Mouse (Mus musculus) heart, adult 2 months (tissue): Measurements from ENCODE around the gene Rasa3.

Experiments
- CTCF ChIP-seq: fragments of 200-600 bp; IDR thresholded peaks from 2 replicates; pipeline ENCODE4 v1.8.1; 2022; ENCODE audit warnings: antibody characterized with exemption, mild to moderate bottlenecking, moderate library complexity
- EP300 ChIP-seq: fragments of 200-500 bp; IDR thresholded peaks from 2 replicates; pipeline ENCODE4 v1.6.1; 2011; ENCODE audit warnings: low read depth, low read length, control low read depth; ENCODE audit not compliant: insufficient read depth
- POLR2A ChIP-seq: fragments of 200-500 bp; IDR thresholded peaks from 2 replicates; pipeline ENCODE4 v1.6.1; 2011; ENCODE audit warnings: mild to moderate bottlenecking, low read depth, low read length, control low read depth; ENCODE audit not compliant: insufficient read depth

DNA sequence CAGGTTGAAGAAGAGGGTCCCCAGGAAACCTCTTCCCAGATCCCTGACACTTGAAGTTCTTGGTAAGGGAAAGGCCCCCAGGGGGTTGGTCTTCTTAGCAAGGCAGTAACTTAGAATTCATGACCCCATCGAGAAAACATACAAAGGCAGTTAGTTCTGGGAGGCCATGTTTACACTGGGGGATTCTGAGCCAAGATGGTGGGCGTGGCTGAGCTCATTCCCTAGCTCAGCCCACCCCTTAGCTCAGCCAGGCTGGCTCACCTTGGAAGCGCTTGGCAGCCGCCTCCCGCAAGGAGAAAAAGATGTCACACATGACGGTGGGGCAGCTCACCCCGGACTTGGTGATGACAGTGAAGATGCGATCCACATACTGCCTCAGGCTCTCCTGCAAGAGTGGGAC, 92.8 kb downstream of the Rasa3 start:
- no peak for TF ChIP-seq CTCF
- TF ChIP-seq EP300 = no peak
- TF ChIP-seq POLR2A = no peak
